Mouse (Mus musculus) ES-E14 (cell line): ENCODE data around the gene Sptlc3.

Source experiments
- CHD2 ChIP-seq: IDR thresholded peaks from 2 replicates; pipeline ENCODE4 v1.6.1; 2014; ENCODE audit warnings: mild to moderate bottlenecking, low read depth, low read length, inconsistent platforms
- HCFC1 ChIP-seq: IDR thresholded peaks from 2 replicates; pipeline ENCODE4 v1.6.1; 2012; ENCODE audit warnings: low read length, inconsistent platforms, borderline replicate concordance; ENCODE audit not compliant: insufficient read depth
- MAFK ChIP-seq: IDR thresholded peaks from 2 replicates; pipeline ENCODE4 v1.6.1; 2014; ENCODE audit warnings: mild to moderate bottlenecking, low read depth, low read length, inconsistent platforms; ENCODE audit not compliant: insufficient read depth
- ZC3H11A ChIP-seq: IDR thresholded peaks from 2 replicates; pipeline ENCODE4 v1.6.1; 2012; ENCODE audit warnings: low read depth, mild to moderate bottlenecking, inconsistent platforms, low read length, borderline replicate concordance
- ZNF384 ChIP-seq: IDR thresholded peaks from 2 replicates; pipeline ENCODE4 v1.6.1; 2012; ENCODE audit warnings: low read depth, low read length, inconsistent platforms

- TF ChIP-seq ZNF384 = no peak
- TF ChIP-seq CHD2 = no peak
- TF ChIP-seq ZC3H11A = no peak
- no peak for TF ChIP-seq MAFK
- no peak for TF ChIP-seq HCFC1
Observed at GRCm38 (mm10) chr2:139672371-139672770, 178.7 kb downstream of the Sptlc3 start.
